Mouse (Mus musculus) heart, postnatal 14 days (tissue): ENCODE measurements around the gene Lmntd1. TPM values are rescaled to one million over a fixed set of nuclear protein-coding genes. Genes with fewer than 3 reads are reported as not detected.

ENCODE experiments used
- DNase-seq, 2 experiments: peaks; one replicate each; pipeline ENCODE4 v3.0.0; 2021 to 2022
- intact Hi-C: fragments of 180-260 bp; cut with DNase I; formaldehyde crosslinking; loops from one replicate; pipeline ENCODE4 v1.15.1; 2025
- total RNA-seq, 2 experiments: library from RNA; stranded (reverse); gene quantifications; 2 replicates each; pipeline ENCODE4 v1.2.3; 2021

Gene Lmntd1
- total RNA-seq, 2 experiments from 2014 or later = 0.59 to 1.4 TPM

- intact Hi-C loops = no loop called here
- DNase-seq = no peak
Observed at GRCm38 (mm10) chr6:145326141-145326806, 287.8 kb downstream of the Lmntd1 start.

- intact Hi-C loops = no loop called here
Observed at GRCm38 (mm10) chr6:145325095-145325494, 289.0 kb downstream of the Lmntd1 start.

GRCm38 (mm10) chr6:145324470-145324869, 289.6 kb downstream of the Lmntd1 start:
- intact Hi-C loops = no loop called here
- no peak for DNase-seq

More at GRCm38 (mm10) chr6:145325095-145325494, 289.0 kb downstream of the Lmntd1 start:
- no peak for DNase-seq

- no peak for DNase-seq
- intact Hi-C loops = no loop called here
Observed at GRCm38 (mm10) chr6:145322246-145322645, 291.9 kb downstream of the Lmntd1 start.

- intact Hi-C loops = no loop called here
- no peak for DNase-seq
Observed at GRCm38 (mm10) chr6:145320156-145320555, 294.0 kb downstream of the Lmntd1 start.

Other genes with a start within 250 kb of the Lmntd1 start
- under 1 TPM; 0.14 to 0.20 TPM for gene Tuba3b, start 1.4 kb upstream of the Lmntd1 start, total RNA-seq
- gene Rassf8, start 132.4 kb upstream of the Lmntd1 start, total RNA-seq = 10 to 100 TPM; 58.2 to 58.4 TPM